Mouse (Mus musculus) macrophage (primary cell): ENCODE results near the gene Phgdh. TPM values are rescaled to one million over a fixed set of nuclear protein-coding genes. Genes with fewer than 3 reads are reported as not detected.

Source experiments
- H3K27ac ChIP-seq: fragments of 350-480 bp; formaldehyde crosslinking; 2 replicates; pipeline ENCODE4 v1.9.0; 2021
- H3K36me3 ChIP-seq: fragments of 350-480 bp; formaldehyde crosslinking; 2 replicates; pipeline ENCODE4 v1.9.0; 2021; ENCODE audit errors: inconsistent target
- H3K4me3 ChIP-seq: fragments of 350-480 bp; formaldehyde crosslinking; 2 replicates; pipeline ENCODE4 v1.9.0; 2021; ENCODE audit errors: inconsistent target
- H3K79me2 ChIP-seq: fragments of 350-480 bp; formaldehyde crosslinking; 2 replicates; pipeline ENCODE4 v1.9.0; 2021; ENCODE audit errors: inconsistent target
- WGBS: methylation state at CpG from one replicate; pipeline ENCODE4 v1.1.7; 2026; ENCODE audit warnings: inconsistent platforms; ENCODE audit not compliant: missing documents; 5-methylcytosine and 5-hydroxymethylcytosine counted together
- polyA plus RNA-seq: library from polyadenylated mRNA; stranded (reverse); fragments of 250-400 nt; gene quantifications from 3 replicates; pipeline ENCODE4 v1.2.4, GENCODE M21; 2018; ENCODE audit warnings: inconsistent platforms

Gene Phgdh
- polyA plus RNA-seq, 1 experiment from 2014 or later, result 0.63 TPM

DNA sequence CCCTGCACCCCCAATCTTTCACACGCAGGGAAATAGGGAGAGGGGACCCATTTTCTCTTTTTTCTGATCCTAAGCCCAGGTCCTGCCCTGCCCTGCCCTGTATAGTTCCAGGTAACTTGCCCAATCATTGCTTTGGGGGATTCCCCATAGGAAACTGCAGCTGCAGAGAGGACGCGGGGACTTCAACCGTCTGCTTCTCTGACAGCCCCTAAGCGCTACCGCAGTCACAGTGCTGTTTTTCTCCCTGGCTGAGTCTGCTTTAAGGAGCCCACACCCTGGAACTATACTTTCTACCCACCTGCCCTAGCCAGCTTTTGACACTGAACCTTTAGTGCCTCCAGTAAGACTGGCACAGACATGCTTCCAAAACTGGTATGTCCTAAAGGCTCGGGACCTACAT lies 3.9 kb downstream of the Phgdh start:
- no peak overlapping the region for H3K27ac ChIP-seq

GRCm38 (mm10) chr3:98335331-98335730 lies 4.5 kb downstream of the Phgdh start:
- Histone ChIP-seq H3K79me2 (no peaks in the 10 kb centered on the region), H3K27ac (no peak overlapping the region), H3K36me3 (no peaks in the 10 kb centered on the region), H3K4me3 (no peak overlapping the region)

More for the DNA sequence above, 3.9 kb downstream of the Phgdh start:
- WGBS, result 40% methylated on average over 7 of the region's 7 CpGs
- Histone ChIP-seq H3K79me2 (no peaks in the 10 kb centered on the region), H3K4me3 (no peak overlapping the region), H3K36me3 (no peaks in the 10 kb centered on the region)

DNA sequence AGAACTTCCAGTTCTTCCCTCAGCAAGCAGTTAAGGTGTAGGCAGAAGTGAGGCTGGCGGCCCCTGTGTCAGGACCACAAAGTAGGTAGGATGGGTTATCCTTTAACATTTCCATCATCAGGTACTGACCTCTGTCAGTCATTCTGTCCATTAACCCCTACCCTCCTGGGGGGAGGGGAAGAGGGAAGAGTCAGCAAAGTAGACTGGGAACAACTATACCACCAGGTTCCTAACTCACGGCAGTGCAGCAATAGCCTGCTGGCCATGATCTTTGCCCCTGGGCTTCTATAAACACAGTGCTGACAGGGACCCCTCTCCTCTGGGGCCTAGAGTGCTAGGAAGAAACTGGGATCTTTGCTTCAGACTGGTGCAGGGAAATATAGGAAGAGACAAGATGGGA lies 5.8 kb downstream of the Phgdh start:
- Histone ChIP-seq H3K79me2 (no peaks in the 10 kb centered on the region), H3K36me3 (no peaks in the 10 kb centered on the region), H3K4me3 (no peak overlapping the region), H3K27ac (no peak overlapping the region)
- 100% methylated on average over 2 of the region's 2 CpGs for WGBS

DNA sequence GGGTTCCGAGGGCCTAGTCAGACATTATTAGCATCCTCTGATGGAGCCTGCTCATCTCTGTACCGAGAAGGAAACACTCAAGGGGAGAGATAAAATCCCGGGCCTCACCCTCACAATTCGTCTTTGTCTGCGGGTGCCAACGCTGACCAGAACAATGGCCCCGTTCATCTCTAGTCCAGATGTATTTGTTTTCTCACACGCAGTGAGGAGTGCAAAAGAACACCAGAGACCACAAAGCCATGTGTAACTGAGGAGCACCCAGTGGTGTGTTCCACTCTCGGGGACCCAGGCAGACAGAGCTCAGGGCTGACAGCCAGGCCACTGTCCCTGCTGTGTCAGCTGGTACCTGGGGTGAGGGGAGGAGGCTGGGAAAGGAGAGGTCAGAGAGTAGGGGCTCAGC lies 15.6 kb downstream of the Phgdh start:
- H3K4me3 ChIP-seq, result no peak overlapping the region
- no peaks in the 10 kb centered on the region for H3K79me2 ChIP-seq
- no peak overlapping the region for H3K27ac ChIP-seq
- no peaks in the 10 kb centered on the region for H3K36me3 ChIP-seq
- WGBS, result 94% methylated on average over 9 of the region's 9 CpGs

DNA sequence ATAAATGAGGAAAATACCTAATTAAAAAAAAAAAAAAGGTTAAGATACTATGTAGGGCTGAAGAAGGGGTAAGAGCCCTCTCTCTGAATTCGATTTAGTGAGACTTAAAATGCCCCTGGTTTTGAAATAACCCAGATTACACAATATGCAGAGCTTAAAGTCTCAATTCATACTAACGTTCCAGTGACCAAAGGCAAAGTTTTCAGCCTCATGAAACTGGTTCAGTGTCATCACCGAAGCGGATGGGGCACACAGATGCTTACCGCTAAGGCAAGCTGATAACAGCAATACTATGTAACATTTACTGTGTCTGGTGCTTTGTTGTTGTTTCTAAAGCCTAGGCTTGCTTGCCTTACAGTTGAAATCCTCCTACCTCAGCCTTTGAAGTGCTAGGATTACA lies 17.6 kb downstream of the Phgdh start:
- Histone ChIP-seq H3K27ac (no peak overlapping the region), H3K79me2 (no peaks in the 10 kb centered on the region), H3K36me3 (no peaks in the 10 kb centered on the region), H3K4me3 (no peak overlapping the region)
- WGBS, result 67% methylated on average over 5 of the region's 5 CpGs

GRCm38 (mm10) chr3:98319190-98319589 lies 20.6 kb downstream of the Phgdh start:
- Histone ChIP-seq H3K27ac (no peak overlapping the region), H3K79me2 (no peaks in the 10 kb centered on the region), H3K4me3 (no peak overlapping the region), H3K36me3 (no peaks in the 10 kb centered on the region)
- WGBS, result 85% methylated on average over 2 of the region's 2 CpGs

GRCm38 (mm10) chr3:98317143-98317542 lies 22.6 kb downstream of the Phgdh start:
- no peak overlapping the region for H3K4me3 ChIP-seq
- 94% methylated on average over 3 of the region's 3 CpGs for WGBS
- H3K79me2 ChIP-seq, result no peaks in the 10 kb centered on the region
- H3K27ac ChIP-seq, result no peak overlapping the region
- H3K36me3 ChIP-seq, result no peaks in the 10 kb centered on the region

DNA sequence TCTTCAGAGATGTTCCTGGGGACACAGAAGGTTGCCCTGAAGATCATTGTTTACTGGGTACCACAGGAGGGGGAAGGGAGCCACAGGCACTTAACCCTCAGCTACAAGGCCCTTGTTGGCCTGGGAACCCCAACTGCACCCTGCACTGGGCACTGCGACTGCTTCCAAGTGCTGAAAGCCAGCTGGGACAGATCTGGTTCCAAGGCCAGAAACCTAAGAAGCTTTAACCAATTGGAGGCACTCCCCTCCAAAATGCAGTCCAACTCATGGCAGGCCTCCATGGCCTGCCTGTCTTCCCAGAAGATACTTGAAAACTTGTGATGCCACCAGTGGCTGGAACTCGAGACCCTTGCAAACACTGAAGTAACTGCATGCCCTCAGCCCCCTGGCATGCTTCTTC lies 24.6 kb downstream of the Phgdh start:
- Histone ChIP-seq H3K36me3 (no peaks in the 10 kb centered on the region), H3K27ac (no peak overlapping the region)
- 91% methylated on average over 2 of the region's 2 CpGs for WGBS

GRCm38 (mm10) chr3:98313294-98314155 lies 26.3 kb downstream of the Phgdh start:
- 94% methylated on average over 9 of the region's 9 CpGs for WGBS
- Histone ChIP-seq H3K4me3 (no peak overlapping the region), H3K27ac (no peak overlapping the region), H3K79me2 (no peaks in the 10 kb centered on the region), H3K36me3 (no peaks in the 10 kb centered on the region)

More for the DNA sequence above, 24.6 kb downstream of the Phgdh start:
- H3K4me3 ChIP-seq, result no peak overlapping the region
- H3K79me2 ChIP-seq, result no peaks in the 10 kb centered on the region

GRCm38 (mm10) chr3:98312867-98313266 lies 26.9 kb downstream of the Phgdh start:
- 31% methylated on average over 5 of the region's 7 CpGs for WGBS

DNA sequence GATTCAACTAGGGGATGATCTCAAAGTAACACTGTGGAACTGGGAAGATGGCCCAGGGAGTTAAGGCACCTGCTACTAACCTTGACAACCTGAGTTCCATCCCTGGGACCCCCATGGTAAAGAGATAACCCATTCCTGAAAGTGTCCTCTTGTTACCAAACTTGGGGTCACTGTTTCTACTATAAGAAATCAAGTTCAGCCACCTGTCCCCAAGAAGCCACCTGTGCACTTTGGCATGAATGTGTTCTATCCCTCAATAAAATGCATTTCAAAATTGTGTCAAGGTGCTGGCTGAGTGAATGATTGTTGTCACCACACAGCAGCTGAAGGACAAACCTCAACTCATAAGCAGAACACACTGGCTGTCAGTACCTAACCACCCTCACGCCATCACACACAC lies 29.3 kb downstream of the Phgdh start:
- Histone ChIP-seq H3K79me2 (no peaks in the 10 kb centered on the region), H3K36me3 (no peaks in the 10 kb centered on the region), H3K27ac (no peak overlapping the region), H3K4me3 (no peak overlapping the region)
- no CpG with 5 or more reads among the region's 1 CpGs for WGBS

More at GRCm38 (mm10) chr3:98312867-98313266, 26.9 kb downstream of the Phgdh start:
- no peaks in the 10 kb centered on the region for H3K79me2 ChIP-seq
- H3K36me3 ChIP-seq, result no peaks in the 10 kb centered on the region
- no peak overlapping the region for H3K4me3 ChIP-seq
- H3K27ac ChIP-seq, result no peak overlapping the region

DNA sequence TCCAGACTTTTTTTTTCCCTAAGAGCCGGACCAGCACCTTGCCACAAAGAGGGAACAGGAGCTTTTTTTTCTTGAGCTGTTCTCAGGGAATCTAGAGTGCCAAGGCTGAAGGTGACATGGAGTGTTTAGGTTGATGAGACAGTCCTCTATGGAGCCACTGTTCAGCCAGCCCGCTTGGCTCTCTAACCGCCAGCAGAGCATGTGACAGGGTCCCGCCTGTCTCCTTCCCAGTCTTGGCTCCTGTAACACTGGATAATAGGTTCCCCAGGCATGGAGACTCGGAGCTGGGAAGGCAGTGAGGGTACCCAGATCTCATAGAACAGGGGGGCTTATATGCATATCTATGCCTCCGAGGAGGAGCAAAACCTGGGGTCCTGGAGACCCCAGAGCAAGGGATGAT lies 31.2 kb downstream of the Phgdh start:
- Histone ChIP-seq H3K79me2 (no peaks in the 10 kb centered on the region), H3K27ac (no peak overlapping the region), H3K36me3 (no peaks in the 10 kb centered on the region), H3K4me3 (no peak overlapping the region)
- 91% methylated on average over 6 of the region's 6 CpGs for WGBS

- 93% methylated on average over 3 of the region's 3 CpGs for WGBS
- no peaks in the 10 kb centered on the region for H3K36me3 ChIP-seq
- H3K79me2 ChIP-seq, result no peaks in the 10 kb centered on the region
- no peak overlapping the region for H3K27ac ChIP-seq
- no peak overlapping the region for H3K4me3 ChIP-seq
These were observed 38.0 kb downstream of the Phgdh start for GRCm38 (mm10) chr3:98301761-98302160.

DNA sequence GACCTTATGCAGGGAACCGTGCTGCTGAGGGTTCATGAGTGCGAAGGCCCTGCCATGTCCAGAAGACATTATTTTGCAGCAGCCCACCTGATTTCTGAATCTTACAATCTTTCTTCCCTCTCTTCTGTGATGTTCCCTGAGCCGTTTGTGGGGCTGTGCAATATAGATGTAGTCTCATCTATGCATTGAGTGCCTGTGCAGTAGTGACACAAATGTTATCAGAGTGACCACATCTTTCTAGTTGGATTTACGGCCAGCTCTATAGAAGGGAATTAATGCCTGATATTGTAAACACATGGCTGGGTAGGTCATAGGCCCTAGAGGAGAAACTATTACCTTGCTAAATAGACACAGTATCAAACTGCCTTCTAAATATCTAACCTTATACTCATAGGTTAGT lies 39.5 kb downstream of the Phgdh start:
- H3K79me2 ChIP-seq, result no peaks in the 10 kb centered on the region
- H3K36me3 ChIP-seq, result no peaks in the 10 kb centered on the region
- no peak overlapping the region for H3K27ac ChIP-seq
- H3K4me3 ChIP-seq, result no peak overlapping the region
- 93% methylated on average over 4 of the region's 4 CpGs for WGBS

DNA sequence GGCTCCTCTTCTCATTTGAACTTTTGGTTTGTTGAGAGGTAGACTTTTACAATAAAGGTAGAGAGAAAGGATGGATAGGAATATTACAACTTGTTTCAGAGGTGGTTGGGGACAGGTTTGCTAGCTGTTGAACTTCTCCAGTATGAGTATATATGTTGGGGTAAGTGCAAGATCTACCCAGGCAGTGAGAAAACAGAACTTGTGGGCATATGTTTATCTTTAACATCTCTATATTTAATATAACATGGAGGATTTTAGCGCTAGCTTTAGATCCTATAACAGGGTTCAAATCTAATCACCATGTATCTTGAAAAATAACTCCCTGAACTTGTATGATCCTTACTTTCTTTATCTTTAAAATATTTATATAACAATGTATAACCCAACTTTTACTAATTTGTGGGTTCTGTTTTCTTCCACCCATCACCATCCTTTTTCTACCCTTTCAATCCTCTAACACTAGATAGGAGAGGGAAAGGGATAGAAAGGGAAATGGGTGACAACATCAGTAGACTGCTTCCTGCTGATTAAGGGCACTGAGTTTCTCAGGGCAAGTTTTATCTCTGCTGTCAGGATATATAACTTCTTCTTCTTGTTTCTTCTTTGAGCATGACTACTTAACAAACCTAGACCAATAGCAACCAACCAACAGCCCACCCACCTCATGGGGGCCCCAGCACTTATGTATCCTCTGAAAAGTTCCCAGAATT lies 40.2 kb downstream of the Phgdh start:
- H3K4me3 ChIP-seq, result no peak overlapping the region
- no peaks in the 10 kb centered on the region for H3K79me2 ChIP-seq
- no peaks in the 10 kb centered on the region for H3K36me3 ChIP-seq
- 75% methylated on average over 1 of the region's 1 CpGs for WGBS
- H3K27ac ChIP-seq, result no peak overlapping the region
